Mouse (Mus musculus): ENCODE results near the gene Snip1.

The Snip1 gene

DNA sequence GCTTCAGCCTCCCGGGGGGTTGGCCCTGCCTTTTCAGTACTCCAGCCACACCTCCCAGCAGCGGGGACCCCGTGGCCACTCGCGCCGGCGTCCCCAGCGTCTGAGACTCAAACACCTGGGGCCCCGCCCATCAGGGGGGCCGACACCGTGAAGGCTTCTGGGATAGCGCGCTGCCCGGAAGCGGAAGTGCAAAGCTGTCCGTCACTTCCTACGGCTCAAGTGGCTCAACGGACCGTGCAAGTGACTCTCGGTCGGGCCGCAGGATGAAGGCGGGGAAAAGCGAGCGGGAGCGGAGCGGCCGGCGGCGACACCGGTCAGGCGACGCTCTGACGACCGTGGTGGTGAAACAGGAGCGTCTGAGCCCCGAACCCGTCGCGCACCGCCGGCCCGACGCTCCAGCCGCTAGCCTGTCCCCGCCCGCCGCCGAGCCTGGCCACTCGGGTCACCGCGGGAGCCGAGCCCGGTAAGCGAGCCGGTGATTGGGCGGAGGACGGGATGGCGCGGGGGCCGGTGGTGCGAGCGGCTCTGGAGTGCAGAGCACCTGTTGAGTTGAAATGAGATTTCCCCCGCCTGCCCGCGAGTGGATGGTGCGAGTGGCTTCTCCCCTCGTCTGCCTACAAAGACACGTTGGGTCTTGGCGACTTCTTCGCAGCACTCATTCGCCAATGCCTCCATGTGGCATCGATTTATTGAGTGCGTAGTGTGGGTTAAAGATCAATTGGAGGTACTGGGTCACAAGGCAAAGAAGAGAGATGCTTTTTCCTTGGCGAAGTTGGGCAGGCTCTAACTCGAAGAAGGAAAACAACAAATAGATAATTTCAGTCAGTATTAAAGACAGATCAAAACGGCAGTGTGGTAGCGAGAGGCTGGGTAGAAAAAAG is at the start of gene Snip1:
Snip1 (plus strand) TSS at position 183 of the 881 bp plus-strand sequence.
- peak; percentile 99 for DNase-seq

DNA sequence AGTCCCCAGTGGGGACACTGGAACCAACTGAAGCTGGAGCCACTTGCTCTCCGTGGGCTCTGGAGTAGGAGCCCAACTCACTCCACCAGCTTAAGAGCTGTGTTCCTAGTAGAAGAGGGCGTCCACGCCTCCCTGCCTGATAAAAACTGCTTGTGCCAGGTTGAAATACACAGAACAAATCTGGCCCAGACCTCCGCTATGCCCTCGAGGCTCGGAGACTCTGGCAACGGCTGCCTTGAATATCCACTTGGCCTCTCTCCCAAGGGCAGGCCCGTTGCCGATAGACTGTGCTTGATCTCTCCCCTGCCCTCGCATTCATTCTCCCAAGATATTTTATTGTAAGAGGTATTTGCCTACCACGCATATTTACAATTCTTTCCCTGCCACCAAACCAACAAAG is 49.0 kb upstream of the Snip1 start:
- DNase-seq, result no peak

- no peak for DNase-seq
Observed at GRCm38 (mm10) chr4:125020780-125021538, 45.5 kb upstream of the Snip1 start.

DNA sequence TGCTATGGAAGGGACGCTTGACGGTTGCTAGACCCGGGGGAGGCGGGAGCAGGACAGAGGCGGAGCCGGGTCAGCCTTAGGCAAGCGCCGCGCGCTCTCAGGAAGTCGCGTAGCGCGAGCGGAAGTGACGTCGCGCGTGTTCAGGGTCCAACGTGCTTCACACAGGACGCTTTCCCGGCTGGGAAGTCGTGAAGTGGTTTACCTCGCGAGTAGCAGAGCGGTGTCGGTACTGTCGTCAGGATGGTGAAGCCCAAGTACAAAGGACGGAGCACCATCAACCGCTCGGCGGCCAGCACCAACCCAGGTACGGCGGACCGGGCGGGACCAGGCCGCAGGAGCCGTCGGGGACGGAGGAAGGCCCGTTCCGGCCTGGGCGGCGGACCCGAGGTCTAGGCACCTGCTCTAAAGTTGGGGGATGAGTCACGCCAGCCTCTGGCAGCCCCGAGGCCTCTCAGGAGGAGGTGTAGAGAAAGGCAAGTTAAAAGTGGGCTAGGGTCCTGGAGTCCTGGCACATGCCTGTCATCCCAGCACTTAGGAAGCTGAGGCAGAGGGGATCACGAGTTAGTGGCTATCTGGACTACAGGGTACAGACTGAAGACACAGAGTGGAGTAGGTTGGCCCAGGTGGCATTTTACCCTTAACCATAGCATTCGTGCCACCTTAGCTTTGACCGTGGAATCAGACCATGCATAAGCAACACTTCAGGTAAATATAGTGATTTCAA is 36.4 kb upstream of the Snip1 start:
- DNase-seq, result peak; percentile 99

DNA sequence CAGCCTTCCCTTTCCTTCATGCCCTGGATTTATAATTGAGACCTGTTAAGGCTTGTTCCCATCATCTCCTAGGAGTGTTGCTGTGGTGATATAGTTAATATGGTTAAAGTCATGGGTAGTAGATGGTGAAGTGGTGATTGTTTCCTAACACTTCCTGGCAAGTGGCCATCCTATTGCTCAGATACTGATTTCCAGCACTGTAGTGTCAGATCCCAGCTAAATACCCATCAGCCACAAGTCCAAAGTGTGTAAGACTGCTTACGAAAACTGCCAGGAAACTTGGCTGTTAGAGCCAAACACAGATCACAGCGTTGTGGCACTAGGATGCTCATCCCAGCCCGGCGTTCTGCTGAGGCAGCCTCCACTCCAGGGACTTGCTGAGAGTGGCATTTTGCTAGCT is 32.1 kb upstream of the Snip1 start:
- DNase-seq, result no peak

- peak; percentile 93 for DNase-seq
Observed at GRCm38 (mm10) chr4:125044454-125044853, 22.0 kb upstream of the Snip1 start.

- no peak for DNase-seq
Observed at GRCm38 (mm10) chr4:125055385-125055784, 11.1 kb upstream of the Snip1 start.

DNA sequence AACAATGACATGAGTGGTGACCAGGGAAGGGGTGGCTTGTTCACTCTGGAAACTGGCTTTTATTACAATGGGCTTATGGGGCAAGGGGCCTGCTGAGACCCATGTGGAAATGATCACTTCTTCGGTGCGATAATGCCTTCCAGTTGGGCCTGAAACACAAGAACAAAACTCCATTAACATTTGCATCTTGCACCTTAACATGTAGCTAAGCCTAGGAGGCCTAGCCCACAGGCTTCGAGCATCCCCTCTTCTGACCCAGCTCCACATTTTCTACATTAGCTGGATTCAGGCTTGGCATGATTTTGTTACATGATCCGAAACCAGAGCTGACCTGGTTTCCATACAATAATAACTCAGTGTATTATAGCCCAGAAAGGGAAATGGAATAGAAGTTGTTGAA is 10.0 kb upstream of the Snip1 start:
- DNase-seq, result no peak

DNA sequence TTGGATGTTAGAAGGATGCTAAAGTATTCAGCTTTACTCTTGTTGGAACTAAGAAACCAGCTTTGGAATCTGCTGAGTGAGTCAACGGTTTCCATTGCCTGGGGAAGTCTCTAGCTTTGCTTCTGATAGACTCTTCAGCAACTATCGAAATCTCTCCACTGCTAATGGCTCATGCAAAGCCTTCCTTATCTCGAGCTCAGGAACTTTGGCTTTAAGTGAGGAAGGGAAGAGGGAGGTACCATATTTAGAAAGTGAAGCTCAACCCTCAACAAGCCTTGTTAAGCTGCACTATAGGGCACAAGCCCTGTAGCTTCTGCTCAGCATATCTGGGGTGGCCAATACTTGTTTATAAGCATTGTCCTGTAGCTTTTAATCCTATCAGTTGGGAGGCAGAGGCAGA is 9.2 kb upstream of the Snip1 start:
- DNase-seq, result no peak

- DNase-seq, result no peak
Observed at GRCm38 (mm10) chr4:125058033-125058432, 8.4 kb upstream of the Snip1 start.

GRCm38 (mm10) chr4:125059025-125059424 is 7.4 kb upstream of the Snip1 start:
- peak; percentile 92 for DNase-seq

- no peak for DNase-seq
Observed at GRCm38 (mm10) chr4:125063829-125064228, 2.6 kb upstream of the Snip1 start.

- DNase-seq, result peak; percentile 96
Observed at GRCm38 (mm10) chr4:125065517-125066307, 760 bp upstream of the Snip1 start, which contains the start of gene Dnali1. Gene Dnali1 (minus strand): TSS chr4:125065703.

GRCm38 (mm10) chr4:125077700-125078099 is 11.2 kb downstream of the Snip1 start:
- DNase-seq, result no peak

DNA sequence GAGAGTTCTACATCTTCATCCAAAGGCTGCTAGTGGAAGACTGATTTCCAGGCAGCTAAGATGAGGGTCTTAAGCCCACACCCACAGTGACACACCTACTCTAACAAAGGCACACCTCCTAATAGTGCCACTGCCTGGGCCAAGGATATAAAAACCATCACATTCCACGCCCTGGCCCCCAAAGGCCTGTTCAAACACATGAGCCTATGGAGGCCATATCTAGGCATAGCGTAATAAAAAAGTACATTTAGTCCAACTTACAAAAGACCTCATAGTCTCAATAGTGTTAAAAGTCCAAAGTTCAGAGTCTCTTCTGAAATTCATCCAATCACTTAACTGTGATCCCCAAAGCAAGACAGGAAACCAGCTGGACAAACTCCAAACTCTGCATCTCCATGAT is 12.2 kb downstream of the Snip1 start:
- no peak for DNase-seq

DNA sequence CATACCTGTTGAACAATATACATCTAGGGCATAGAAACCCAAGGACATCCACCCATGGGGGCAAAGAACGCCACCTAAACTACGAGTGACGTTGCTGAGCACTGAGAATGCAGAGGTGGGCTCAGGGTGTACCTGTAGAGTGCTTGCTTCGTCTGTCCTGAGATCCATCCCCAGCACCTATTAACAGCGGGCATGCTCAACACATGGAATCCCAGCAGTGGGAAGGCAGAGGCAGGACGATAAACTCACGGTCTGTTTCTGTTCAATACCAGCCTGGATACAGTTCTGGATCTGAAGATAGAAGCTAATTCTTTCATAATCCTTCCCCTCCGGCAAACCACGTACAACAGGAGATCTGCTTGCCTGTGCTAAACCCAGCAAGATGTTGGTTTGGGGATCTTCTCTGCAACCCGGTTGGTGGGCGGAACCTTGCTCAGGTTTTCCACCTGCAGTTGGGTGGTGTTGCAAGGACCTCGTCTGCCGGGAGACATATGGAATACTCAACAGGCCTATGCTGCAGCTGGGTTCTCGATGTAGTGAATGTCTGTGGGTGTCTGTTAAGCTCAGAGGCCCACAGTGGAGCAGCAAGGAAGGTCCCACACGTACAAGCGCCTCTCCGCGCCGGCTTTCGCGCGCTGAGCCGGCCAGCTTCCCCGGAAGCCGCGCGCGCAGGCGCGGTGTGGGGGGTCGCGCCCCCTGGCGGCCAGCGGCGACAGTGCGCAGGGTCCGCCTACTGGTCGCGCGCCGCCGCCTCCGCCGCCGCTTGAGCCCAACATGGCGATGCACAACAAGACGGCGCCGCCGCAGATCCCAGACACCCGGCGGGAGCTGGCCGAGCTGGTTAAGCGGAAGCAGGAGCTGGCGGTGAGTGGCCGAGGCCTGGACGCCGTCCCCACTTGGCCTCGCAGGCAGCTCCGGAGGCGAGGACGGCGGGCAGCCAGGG is 18.2 kb downstream of the Snip1 start, which contains the start of gene Meaf6:
Meaf6 (plus strand) TSS at position 732 of the 943 bp plus-strand sequence.
- DNase-seq, result peak; percentile 99

DNA sequence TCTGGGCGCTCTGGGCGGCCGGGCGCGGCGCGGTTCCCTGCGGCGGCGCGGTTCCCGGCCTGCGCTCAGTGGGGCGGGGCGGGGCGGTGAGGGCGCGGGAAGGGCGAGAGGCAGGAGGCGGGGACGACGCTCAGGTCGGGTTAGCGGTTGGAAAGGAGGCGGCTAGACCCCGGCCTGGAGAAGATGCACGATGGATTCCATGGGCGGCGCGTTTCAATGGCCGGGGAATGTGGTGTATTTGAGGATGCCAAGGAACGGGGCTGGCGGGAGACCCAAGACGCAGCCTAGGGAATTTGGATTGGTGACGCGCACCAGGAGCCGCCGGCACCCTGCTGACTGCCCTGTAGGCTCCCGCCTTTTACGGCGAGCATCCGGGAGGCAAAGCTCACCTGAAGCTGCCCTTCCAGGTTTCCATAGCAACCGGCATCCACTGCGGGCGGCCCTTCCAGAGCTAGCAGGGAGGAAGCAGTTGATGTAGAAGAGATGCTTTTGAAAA is 18.9 kb downstream of the Snip1 start:
- no peak for DNase-seq

DNA sequence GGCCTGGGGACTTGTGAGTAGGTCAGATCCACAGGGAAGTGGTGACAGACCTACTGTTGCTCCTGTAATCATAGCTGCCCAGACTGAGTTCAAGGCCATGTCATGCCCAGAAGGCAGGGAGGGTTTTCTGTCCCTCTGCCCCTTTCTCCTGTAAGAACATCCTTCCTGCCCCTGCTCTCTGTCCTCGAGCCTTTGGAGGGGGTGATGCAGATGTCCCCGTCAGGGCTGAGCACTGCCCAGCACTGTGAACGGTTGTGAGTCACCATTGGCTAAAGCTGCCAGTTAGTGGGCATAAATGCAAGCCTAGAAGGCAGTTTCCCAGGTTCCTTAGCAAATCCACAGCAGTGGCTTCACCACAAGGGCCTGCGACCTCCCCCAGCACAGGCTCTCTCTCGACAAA is 26.6 kb downstream of the Snip1 start:
- no peak for DNase-seq

- no peak for DNase-seq
Observed at GRCm38 (mm10) chr4:125096066-125096465, 29.6 kb downstream of the Snip1 start.

GRCm38 (mm10) chr4:125097412-125097811 is 30.9 kb downstream of the Snip1 start:
- no peak for DNase-seq

GRCm38 (mm10) chr4:125099458-125099857 is 33.0 kb downstream of the Snip1 start:
- peak; percentile 94 for DNase-seq
